Mouse (Mus musculus): ENCODE data around the gene Adk.

DNA sequence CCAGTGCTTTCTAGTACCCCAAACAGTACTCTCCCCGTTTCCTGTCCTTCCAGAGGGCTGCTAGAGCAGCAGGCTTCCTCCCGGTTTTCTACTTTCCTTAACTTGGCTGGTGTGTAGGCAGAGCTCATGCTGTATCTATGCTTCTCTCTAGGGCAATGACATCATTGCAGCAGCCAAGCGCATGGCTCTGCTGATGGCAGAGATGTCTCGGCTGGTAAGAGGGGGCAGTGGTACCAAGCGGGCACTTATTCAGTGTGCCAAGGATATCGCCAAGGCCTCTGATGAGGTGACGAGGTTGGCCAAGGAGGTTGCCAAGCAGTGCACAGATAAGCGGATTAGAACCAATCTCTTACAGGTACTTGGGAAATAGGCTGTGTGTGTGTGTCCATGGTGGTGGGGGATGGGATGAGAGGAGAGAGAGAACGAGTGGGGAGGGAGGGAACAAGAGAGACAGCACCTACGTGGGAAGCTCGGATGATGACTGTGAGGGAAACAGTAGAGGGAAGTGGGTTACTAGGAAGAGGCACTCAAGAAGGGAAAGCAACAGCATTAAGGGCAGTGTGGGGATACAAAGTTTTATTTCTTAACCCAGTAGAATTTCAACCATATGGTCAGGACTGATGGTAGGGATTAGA, 23.2 kb upstream of the Adk start:
- TF ChIP-seq CTCF (IDR thresholded peaks at IDR 0.05; ENCODE audit: control insufficient read depth, insufficient read depth, low read length) (no peak), POLR2A (IDR thresholded peaks at IDR 0.05; ENCODE audit: borderline replicate concordance, control insufficient read depth, low read depth, low read length) (no peak)
